Mouse (Mus musculus): ENCODE data around the gene Nap1l4. TPM values are rescaled to one million over a fixed set of nuclear protein-coding genes. Genes with fewer than 3 reads are reported as not detected.

Gene Nap1l4
- polyA plus RNA-seq, 1 experiment from 2014 or later = 375 TPM

DNA sequence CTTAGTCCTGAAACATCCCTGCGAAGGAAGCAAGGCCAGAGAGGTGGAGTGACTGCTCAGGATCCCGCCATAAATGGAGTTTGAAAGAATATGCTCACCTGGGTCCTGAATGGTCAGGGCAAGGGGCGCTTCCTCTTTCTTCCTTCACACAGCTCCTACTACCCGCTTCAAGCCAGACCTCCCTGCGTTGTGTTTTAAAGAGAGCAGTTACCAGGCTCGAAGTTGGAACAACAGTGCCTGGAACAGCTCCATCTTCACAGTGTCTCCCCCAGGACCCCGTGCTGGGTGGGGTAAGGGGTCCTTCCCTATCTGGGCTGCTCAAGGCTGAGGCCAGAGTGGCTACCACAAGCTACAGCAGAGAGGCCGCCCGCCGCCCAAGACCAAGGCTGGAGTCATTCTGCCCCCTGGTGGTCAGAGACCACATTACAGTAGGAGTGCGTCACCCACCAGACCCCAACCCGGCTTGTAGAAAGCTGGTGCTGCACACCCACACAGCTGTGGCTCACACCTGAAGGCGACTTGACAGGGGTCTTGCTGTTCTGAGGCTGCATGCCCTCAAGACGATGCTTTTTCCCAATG lies 82.7 kb downstream of the Nap1l4 start:
- H3K27me3 ChIP-seq (ENCODE audit: poor library complexity, severe bottlenecking) = peaks cover 78% of the 10 kb centered on the region

GRCm38 (mm10) chr7:143464811-143465560 lies 83.9 kb downstream of the Nap1l4 start:
- WGBS = 28% methylated on average over 56 of the region's 56 CpGs
- no peak for DNase-seq (ENCODE audit: extremely low spot score, low spot score)

More for the DNA sequence above, 82.7 kb downstream of the Nap1l4 start:
- Histone ChIP-seq H3K27ac (peak overlapping the region; percentile 9; the same call in 1 of the 2 replicates), H3K4me1 (peaks cover 84% of the 10 kb centered on the region), H3K4me3 (no peak overlapping the region), H3K36me3 (replicated peaks) (no peaks in the 10 kb centered on the region), H3K9me3 (peaks cover 35% of the 10 kb centered on the region)
- DNase-seq (ENCODE audit: extremely low spot score, low spot score) = peak; percentile 87
- 37% methylated on average over 14 of the region's 14 CpGs for WGBS

GRCm38 (mm10) chr7:143463865-143464415 lies 85.0 kb downstream of the Nap1l4 start:
- Histone ChIP-seq H3K27me3 (ENCODE audit: poor library complexity, severe bottlenecking) (peaks cover 86% of the 10 kb centered on the region), H3K27ac (peak overlapping the region; percentile 75), H3K4me1 (peaks cover 92% of the 10 kb centered on the region), H3K36me3 (replicated peaks) (no peaks in the 10 kb centered on the region), H3K9me3 (peaks cover 57% of the 10 kb centered on the region), H3K4me3 (0 out of 2 replicates have a peak overlapping the region, but pooled peaks have one; percentile 7)
- 39% methylated on average over 11 of the region's 11 CpGs for WGBS
- DNase-seq (ENCODE audit: extremely low spot score, low spot score) = peak; percentile 83

More at GRCm38 (mm10) chr7:143464811-143465560, 83.9 kb downstream of the Nap1l4 start:
- H3K36me3 ChIP-seq (replicated peaks) = no peaks in the 10 kb centered on the region
- H3K9me3 ChIP-seq = peaks cover 47% of the 10 kb centered on the region
- H3K4me1 ChIP-seq = peaks cover 89% of the 10 kb centered on the region
- H3K27ac ChIP-seq = peak overlapping the region; percentile 75
- peak overlapping the region; percentile 38 for H3K4me3 ChIP-seq
- peaks cover 83% of the 10 kb centered on the region for H3K27me3 ChIP-seq (ENCODE audit: poor library complexity, severe bottlenecking)

Small RNAs within 50 kb of the gene (microRNA-seq; reads per million reads assigned to microRNA genes)
- gene Mir7064 = not detected

Other genes starting within 250 kb of the Nap1l4 start
- gene Cdkn1c, start 88.1 kb downstream of the Nap1l4 start, polyA plus RNA-seq (2016; fragmentation: Nextera tagmentation; extraction: Ambion mirVana) = 194 and 230 TPM in 2 replicates
- 0.43 TPM in 2 replicates for gene Slc22a18, start 75.4 kb downstream of the Nap1l4 start, polyA plus RNA-seq (2016; fragmentation: Nextera tagmentation; extraction: Ambion mirVana)
- 0.96 and 1.4 TPM in 2 replicates for gene Phlda2, start 46.0 kb downstream of the Nap1l4 start, polyA plus RNA-seq (2016; fragmentation: Nextera tagmentation; extraction: Ambion mirVana)
- gene Cars, start 51.0 kb upstream of the Nap1l4 start, polyA plus RNA-seq (2016; fragmentation: Nextera tagmentation; extraction: Ambion mirVana) = 87.3 and 93.9 TPM in 2 replicates
- gene Tnfrsf26, start 79.6 kb upstream of the Nap1l4 start, polyA plus RNA-seq (2016; fragmentation: Nextera tagmentation; extraction: Ambion mirVana) = 0.17 and 0.35 TPM in 2 replicates
- gene Tnfrsf22, start 100.6 kb upstream of the Nap1l4 start, polyA plus RNA-seq (2016; fragmentation: Nextera tagmentation; extraction: Ambion mirVana) = 10.1 TPM in 2 replicates
- gene Tnfrsf23, start 136.8 kb upstream of the Nap1l4 start, polyA plus RNA-seq (2016; fragmentation: Nextera tagmentation; extraction: Ambion mirVana) = 0.09 and 0.15 TPM in 2 replicates
- gene Osbpl5, start 207.9 kb upstream of the Nap1l4 start, polyA plus RNA-seq (2016; fragmentation: Nextera tagmentation; extraction: Ambion mirVana) = 8.9 and 9.4 TPM in 2 replicates
- gene Mrgprg, start 217.9 kb upstream of the Nap1l4 start, polyA plus RNA-seq (2016; fragmentation: Nextera tagmentation; extraction: Ambion mirVana) = not detected in 2 replicates
- 1.4 and 1.5 TPM in 2 replicates for gene Mrgpre, start 235.4 kb upstream of the Nap1l4 start, polyA plus RNA-seq (2016; fragmentation: Nextera tagmentation; extraction: Ambion mirVana)

Measured in forebrain, embryonic 10.5 days (tissue).